Mouse (Mus musculus) gastrocnemius, postnatal 36 days (tissue): Measurements from ENCODE around the gene Prkn. TPM values are rescaled to one million over a fixed set of nuclear protein-coding genes. Genes with fewer than 3 reads are reported as not detected.

Source experiments
- DNase-seq, 2 experiments: peaks; one replicate each; pipeline ENCODE4 v3.0.0; 2022
- intact Hi-C: fragments of 180-260 bp; cut with DNase I; formaldehyde crosslinking; loops from one replicate; pipeline ENCODE4 v1.15.1; 2025
- total RNA-seq, 2 experiments: library from RNA; stranded (reverse); gene quantifications; 2 replicates each; pipeline ENCODE4 v1.2.3; 2021

Prkn gene
- total RNA-seq, 2 experiments from 2014 or later: 15.2 TPM

DNA sequence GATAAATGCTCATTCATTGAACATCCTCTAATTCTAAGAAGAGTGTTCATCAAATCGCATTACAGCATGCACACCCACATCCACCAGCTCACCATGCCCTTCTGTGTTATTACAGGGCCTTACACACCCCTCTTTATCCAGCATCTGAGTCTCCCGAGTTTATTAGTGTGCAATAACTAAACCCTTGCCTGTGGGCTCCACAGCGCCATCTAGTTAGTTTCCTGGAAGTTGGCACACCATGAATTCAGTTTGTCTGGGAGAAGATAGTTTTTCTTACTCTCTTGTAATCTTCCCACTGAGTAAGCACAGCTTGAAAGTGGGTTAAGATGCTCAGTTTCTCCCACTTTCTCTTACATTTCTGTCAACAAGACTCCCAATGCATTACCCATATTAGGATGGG, 781.3 kb downstream of the Prkn start:
- intact Hi-C loops: no loop called here
- DNase-seq: no peak

DNA sequence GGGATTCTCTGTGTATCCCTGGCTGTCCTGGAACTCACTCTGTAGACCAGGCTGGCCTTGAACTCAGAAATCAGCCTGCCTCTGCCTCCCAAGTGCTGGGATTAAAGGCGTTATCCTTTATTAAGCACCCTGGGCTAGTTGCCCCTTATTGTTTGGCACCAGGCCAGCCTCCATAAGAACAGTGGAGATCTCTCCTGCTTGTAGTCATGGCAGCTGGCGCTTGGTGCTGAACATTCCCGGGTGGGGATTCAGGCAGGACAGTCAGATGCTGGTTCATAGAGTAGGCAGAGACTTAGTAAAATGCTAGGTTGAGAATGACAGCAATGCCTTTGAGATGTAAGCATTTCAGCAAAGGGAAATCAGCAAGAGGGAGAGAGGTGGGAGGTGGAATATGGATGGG, 786.1 kb downstream of the Prkn start:
- intact Hi-C loops: no loop called here
- DNase-seq: no peak

- intact Hi-C loops: no loop called here
- DNase-seq: no peak
These were observed 794.9 kb downstream of the Prkn start for GRCm38 (mm10) chr17:11635121-11635520.

- no peak for DNase-seq
- intact Hi-C loops: no loop called here
These were observed 797.5 kb downstream of the Prkn start for GRCm38 (mm10) chr17:11637642-11638041.

GRCm38 (mm10) chr17:11638451-11638850, 798.3 kb downstream of the Prkn start:
- DNase-seq: no peak
- intact Hi-C loops: no loop called here

GRCm38 (mm10) chr17:11639786-11640185, 799.6 kb downstream of the Prkn start:
- intact Hi-C loops: no loop called here
- DNase-seq: no peak

DNA sequence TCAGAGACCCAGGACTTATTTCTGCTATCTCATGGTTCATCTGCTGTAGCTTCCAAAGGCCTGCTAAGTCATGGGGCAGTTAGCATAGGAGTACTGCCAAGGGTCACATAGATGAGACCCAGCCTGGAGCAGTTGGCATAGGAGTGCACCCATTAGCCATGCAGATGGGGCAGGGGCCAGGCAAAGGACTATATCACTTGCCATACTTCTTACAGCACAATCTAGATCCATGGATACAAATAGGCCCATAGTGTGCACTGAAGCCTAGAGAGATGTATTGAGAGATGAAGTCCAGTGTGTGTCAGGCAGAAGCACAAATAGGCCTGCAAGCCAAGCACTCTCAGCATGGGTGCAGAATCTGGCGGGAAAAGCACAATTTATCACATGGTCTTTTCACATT, 802.1 kb downstream of the Prkn start:
- intact Hi-C loops: no loop called here
- no peak for DNase-seq

- intact Hi-C loops: no loop called here
- no peak for DNase-seq
These were observed 803.8 kb downstream of the Prkn start for GRCm38 (mm10) chr17:11644016-11644415.

DNA sequence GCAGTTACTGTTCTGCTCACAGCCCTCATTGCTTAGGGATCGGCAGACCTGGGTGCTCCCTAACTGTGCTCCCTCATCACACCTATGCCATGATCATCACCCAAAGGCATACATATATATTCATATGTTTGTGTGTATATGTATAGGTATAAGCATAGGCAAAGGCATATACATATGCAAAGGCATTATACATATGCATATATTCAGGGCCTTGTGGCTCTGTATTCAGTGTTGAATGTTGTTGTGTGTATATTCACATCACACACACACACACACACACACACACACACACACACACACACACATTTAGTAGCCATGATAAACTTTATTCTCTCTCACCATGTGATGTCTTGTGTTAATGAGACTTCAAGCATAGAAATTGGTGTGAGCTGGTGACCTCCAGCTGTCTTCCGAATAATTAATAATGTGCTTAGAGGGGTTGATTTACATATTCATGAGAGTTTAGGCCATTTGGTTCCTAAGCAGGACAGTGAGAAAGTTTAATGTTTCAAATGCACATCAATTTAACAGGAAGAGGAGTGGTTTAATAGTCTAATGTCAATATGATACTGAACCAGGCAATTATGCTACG, 804.8 kb downstream of the Prkn start:
- DNase-seq: no peak
- intact Hi-C loops: no loop called here

- no peak for DNase-seq
- intact Hi-C loops: no loop called here
These were observed 816.2 kb downstream of the Prkn start for GRCm38 (mm10) chr17:11656397-11656796.

DNA sequence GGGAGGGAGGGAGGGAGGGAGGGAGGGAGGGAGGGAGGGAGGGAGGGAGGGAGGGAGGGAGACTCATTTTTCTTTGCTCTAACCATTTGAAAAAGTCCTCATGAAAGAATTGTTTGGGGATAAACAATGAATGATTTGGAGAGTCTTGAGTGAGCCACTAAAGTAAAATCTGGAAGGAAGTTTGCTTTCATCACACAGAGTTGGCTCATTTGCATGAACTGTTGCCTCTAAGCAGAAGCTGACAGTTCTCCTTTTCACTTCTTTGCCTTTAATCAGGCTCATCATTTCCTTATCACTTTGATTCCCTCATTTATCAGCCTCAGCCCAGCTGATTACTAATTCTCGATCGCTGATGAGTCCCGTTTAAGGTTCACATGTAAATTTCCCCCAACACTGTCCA, 816.7 kb downstream of the Prkn start:
- intact Hi-C loops: no loop called here

DNA sequence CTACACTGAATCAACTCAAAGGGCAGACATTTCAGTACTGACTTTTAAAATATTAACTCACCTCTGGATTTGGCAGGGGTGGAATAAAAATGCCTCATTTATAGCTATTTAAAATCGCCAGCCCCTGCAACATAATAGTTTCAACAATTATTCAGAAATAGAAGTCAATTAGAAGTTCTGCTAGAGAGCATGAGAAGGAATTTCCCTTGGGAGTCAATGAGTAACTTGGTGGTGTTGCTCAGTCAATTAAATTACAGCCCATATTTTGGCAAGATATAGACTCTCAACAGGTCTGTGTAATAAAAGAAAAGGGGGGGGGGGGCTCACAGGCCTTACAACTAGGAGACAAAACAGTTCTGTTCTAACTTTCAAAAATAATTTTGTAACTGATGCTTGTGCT, 821.7 kb downstream of the Prkn start:
- intact Hi-C loops: no loop called here
- DNase-seq: no peak

More for the DNA sequence above, 816.7 kb downstream of the Prkn start:
- no peak for DNase-seq

- intact Hi-C loops: no loop called here
- no peak for DNase-seq
These were observed 823.3 kb downstream of the Prkn start for GRCm38 (mm10) chr17:11663437-11663836.

- intact Hi-C loops: no loop called here
These were observed 824.6 kb downstream of the Prkn start for GRCm38 (mm10) chr17:11664610-11665345.

DNA sequence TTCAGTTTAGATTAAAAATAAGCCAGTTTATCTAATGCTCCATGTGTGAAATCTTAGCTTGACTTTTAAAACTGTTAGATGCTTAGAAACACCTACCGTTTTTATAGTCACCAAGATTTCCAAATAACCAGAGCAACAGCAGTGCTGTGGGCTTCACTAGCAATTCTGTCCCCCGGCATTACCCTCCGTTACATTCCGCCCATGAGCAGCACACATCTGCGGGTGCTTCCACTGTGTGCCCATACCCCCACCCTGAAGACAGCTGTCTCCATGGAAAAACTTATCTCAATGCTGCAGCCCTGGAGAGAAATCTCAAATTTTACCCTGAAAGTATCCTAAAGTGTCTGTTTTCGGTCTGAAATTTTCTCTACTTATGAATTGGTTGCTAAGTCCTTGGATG, 839.5 kb downstream of the Prkn start:
- DNase-seq: no peak
- intact Hi-C loops: no loop called here

More at GRCm38 (mm10) chr17:11664610-11665345, 824.6 kb downstream of the Prkn start:
- no peak for DNase-seq

- no peak for DNase-seq
- intact Hi-C loops: no loop called here
These were observed 840.3 kb downstream of the Prkn start for GRCm38 (mm10) chr17:11680456-11680855.

DNA sequence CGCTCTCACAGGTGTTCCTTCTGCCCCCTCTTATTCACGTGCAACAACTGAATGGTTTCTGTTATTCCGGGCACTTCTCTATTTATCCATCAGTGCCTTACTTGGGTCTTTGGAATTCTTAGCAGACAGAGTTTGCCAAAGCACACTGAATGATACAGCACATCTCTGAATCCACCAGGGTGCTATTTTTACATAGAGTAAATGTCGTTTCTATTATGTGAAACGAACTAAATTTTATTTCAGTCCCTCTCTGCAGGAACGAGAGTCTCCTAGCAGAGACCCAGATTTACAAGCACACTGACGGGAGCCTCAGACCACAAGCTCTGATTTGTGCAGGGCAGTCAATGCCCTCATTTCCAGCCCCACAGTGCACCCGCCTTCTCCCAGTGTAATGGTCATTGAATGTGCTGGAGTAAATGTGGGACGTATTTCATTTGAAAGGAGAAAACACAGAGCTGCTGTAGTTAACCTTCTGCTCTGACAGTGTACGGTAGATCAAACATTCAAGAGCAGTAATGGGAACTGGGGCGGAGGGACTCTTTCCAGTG, 841.7 kb downstream of the Prkn start:
- no peak for DNase-seq
- intact Hi-C loops: no loop called here

DNA sequence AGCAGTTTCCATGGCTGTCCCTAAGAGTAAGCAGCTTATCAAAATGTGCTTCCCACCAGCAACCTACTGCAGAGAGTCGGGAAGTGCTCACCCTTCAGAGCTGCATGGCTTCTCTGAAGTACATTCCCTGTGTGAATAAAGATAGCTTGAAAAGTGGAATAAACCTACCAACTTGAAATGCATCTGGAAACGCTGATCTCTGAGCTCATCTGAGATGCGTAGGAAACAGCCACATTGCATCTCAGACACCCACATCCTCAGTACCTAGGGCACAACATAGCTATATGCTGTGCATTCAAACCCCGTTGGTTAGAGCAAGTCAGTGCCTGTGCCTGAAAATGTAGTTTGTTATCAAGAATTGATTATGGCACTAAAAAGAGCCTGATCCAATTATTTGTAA, 864.8 kb downstream of the Prkn start:
- DNase-seq: no peak
- intact Hi-C loops: no loop called here

GRCm38 (mm10) chr17:11705761-11706160, 865.6 kb downstream of the Prkn start:
- no peak for DNase-seq
- intact Hi-C loops: no loop called here

- no peak for DNase-seq
- intact Hi-C loops: no loop called here
These were observed 871.9 kb downstream of the Prkn start for GRCm38 (mm10) chr17:11712066-11712465.

DNA sequence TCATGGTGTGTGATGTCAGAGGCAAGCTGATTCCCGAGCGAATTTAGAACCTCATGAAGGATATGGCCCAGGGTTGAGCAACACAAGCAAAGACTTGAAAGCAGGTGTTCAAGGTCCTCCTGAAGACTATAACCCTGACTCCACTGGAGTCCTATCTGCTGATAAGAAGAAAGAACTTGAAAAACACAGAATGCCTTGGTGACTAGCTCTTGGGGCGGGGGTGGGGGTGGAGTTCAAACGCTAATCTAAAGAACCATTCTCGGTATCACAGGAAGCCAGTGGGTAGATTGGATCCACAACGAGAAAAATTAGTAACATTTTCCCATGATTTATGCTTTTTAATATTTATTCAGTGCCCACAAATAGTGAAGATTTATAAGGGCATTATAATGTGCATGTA, 879.6 kb downstream of the Prkn start:
- intact Hi-C loops: no loop called here
- no peak for DNase-seq

- intact Hi-C loops: no loop called here
- DNase-seq: no peak
These were observed 881.7 kb downstream of the Prkn start for GRCm38 (mm10) chr17:11721906-11722305.
